28 mouse cellular contexts compared by ENCODE assay signal in genomic region chr11:104010021-104010420, GRCm38 (mm10).
"Had no signal": no experiment of that assay in that cellular context is flagged by ENCODE, and none has a peak within 500 bp of the region (broad histone marks: within the 10 kb centered on the region; RNA-seq: fewer than 3 reads in every experiment).

No protein-coding gene starts in this region.

- DNase-seq: cerebellum, adult 8-10 months; cerebellum, adult 9-10 months; cerebellum, adult 9-11 months; cerebellum, postnatal 10 days; cerebellum, postnatal 14 days; cerebellum, postnatal 25 days; cerebellum, postnatal 36 days; embryo, embryonic 11 days; forebrain, postnatal 0 days; gastrocnemius, adult 2 months; gastrocnemius, postnatal 10 days; gastrocnemius, postnatal 14 days; gastrocnemius, postnatal 25 days; gastrocnemius, postnatal 36 days; heart, adult 11 months; heart, adult 18-20 months; heart, adult 2 months had no signal

- ATAC-seq: forebrain, embryonic 13.5 days; forebrain, embryonic 14.5 days; forebrain, embryonic 15.5 days; forebrain, embryonic 16.5 days; forebrain, postnatal 0 days had no signal

- H3K9ac ChIP-seq: embryonic facial prominence, embryonic 12.5 days; embryonic facial prominence, embryonic 13.5 days; embryonic facial prominence, embryonic 15.5 days; forebrain, embryonic 12.5 days; forebrain, embryonic 13.5 days; forebrain, embryonic 15.5 days; forebrain, postnatal 0 days had no signal

- H3K9me3 ChIP-seq: embryonic facial prominence, embryonic 10.5 days; embryonic facial prominence, embryonic 12.5 days; embryonic facial prominence, embryonic 13.5 days; embryonic facial prominence, embryonic 15.5 days; forebrain, embryonic 10.5 days; forebrain, embryonic 12.5 days; forebrain, embryonic 13.5 days; forebrain, embryonic 15.5 days had no signal

- H3K27me3 ChIP-seq: embryonic facial prominence, embryonic 12.5 days; embryonic facial prominence, embryonic 15.5 days; forebrain, embryonic 12.5 days; forebrain, embryonic 13.5 days; forebrain, embryonic 15.5 days had no signal

- H3K4me2 ChIP-seq: embryonic facial prominence, embryonic 12.5 days; embryonic facial prominence, embryonic 13.5 days; embryonic facial prominence, embryonic 15.5 days; forebrain, embryonic 12.5 days; forebrain, embryonic 13.5 days; forebrain, embryonic 15.5 days had no signal

- H3K4me1 ChIP-seq: forebrain, embryonic 12.5 days; forebrain, embryonic 13.5 days; forebrain, embryonic 15.5 days had no signal

- H3K4me3 ChIP-seq: embryonic facial prominence, embryonic 10.5 days; embryonic facial prominence, embryonic 12.5 days; embryonic facial prominence, embryonic 13.5 days; embryonic facial prominence, embryonic 15.5 days; erythroblast, embryonic 14.5 days; forebrain, embryonic 10.5 days; forebrain, embryonic 12.5 days; forebrain, embryonic 13.5 days; forebrain, embryonic 15.5 days; gastrocnemius, adult 2 months; heart, adult 2 months had no signal

- H3K36me3 ChIP-seq: embryonic facial prominence, embryonic 10.5 days; embryonic facial prominence, embryonic 12.5 days; embryonic facial prominence, embryonic 13.5 days; embryonic facial prominence, embryonic 15.5 days; forebrain, embryonic 10.5 days; forebrain, embryonic 12.5 days; forebrain, embryonic 15.5 days had no signal

- H3K27ac ChIP-seq: embryonic facial prominence, embryonic 10.5 days; embryonic facial prominence, embryonic 12.5 days; embryonic facial prominence, embryonic 13.5 days; embryonic facial prominence, embryonic 15.5 days; forebrain, embryonic 10.5 days; forebrain, embryonic 12.5 days; forebrain, embryonic 13.5 days; forebrain, embryonic 15.5 days; gastrocnemius, adult 2 months; heart, adult 2 months had no signal
